Mouse (Mus musculus): Measurements from ENCODE around the gene Maml3. TPM values are rescaled to one million over a fixed set of nuclear protein-coding genes. Genes with fewer than 3 reads are reported as not detected.

Gene Maml3
- total RNA-seq, 1 experiment: 1.2 TPM

GRCm38 (mm10) chr3:52017439-52018102 is 87.3 kb downstream of the Maml3 start:
- no peak overlapping the region for H3K9ac ChIP-seq (ENCODE audit: insufficient read depth, low read depth, low read length, poor library complexity, severe bottlenecking)
- no peak overlapping the region for H3K4me3 ChIP-seq (ENCODE audit: insufficient read depth in 1 of 2, low read depth in 1 of 2, low read length in 2 of 2, poor library complexity in 1 of 2, severe bottlenecking in 1 of 2)
- no peak overlapping the region for H3K27ac ChIP-seq (ENCODE audit: insufficient read depth, low read depth, low read length, poor library complexity, severe bottlenecking)
- in situ Hi-C loops (cut with MboI; ENCODE audit: low sequenced_read_pairs in 2 of 2, unreplicated experiment in 2 of 2): no loop called here
- no peaks in the 10 kb centered on the region for H3K9me3 ChIP-seq (ENCODE audit: control insufficient read depth, insufficient read depth, low read depth, low read length)
- H3K36me3 ChIP-seq (ENCODE audit: control insufficient read depth, insufficient read depth, low read length, poor library complexity, severe bottlenecking): no peaks in the 10 kb centered on the region
- TF ChIP-seq MAFK (IDR thresholded peaks at IDR 0.05; ENCODE audit: insufficient read depth, low read depth, low read length) (no peak), HCFC1 (IDR thresholded peaks at IDR 0.05; ENCODE audit: borderline replicate concordance, insufficient read depth, low read length) (no peak), ZNF384 (IDR thresholded peaks at IDR 0.05; ENCODE audit: low read depth, low read length) (no peak), ZC3H11A (IDR thresholded peaks at IDR 0.05; ENCODE audit: borderline replicate concordance, low read depth, low read length) (no peak), CHD2 (IDR thresholded peaks at IDR 0.05; ENCODE audit: low read depth, low read length) (no peak)
- H3K4me1 ChIP-seq (ENCODE audit: control insufficient read depth in 2 of 2, insufficient read depth in 2 of 2, low read length in 2 of 2, poor library complexity in 1 of 2): 0 out of 4 replicates have a peak, but pooled peaks cover 0 to 3% of the 10 kb centered on the region in 2 experiments
- no peak for DNase-seq (ENCODE audit: low read depth, low spot score)

GRCm38 (mm10) chr3:52016178-52016577 is 88.7 kb downstream of the Maml3 start:
- DNase-seq (ENCODE audit: low read depth, low spot score): no peak
- Histone ChIP-seq H3K4me3 (ENCODE audit: insufficient read depth in 1 of 2, low read depth in 1 of 2, low read length in 2 of 2, poor library complexity in 1 of 2, severe bottlenecking in 1 of 2) (no peak overlapping the region), H3K36me3 (ENCODE audit: control insufficient read depth, insufficient read depth, low read length, poor library complexity, severe bottlenecking) (no peaks in the 10 kb centered on the region), H3K9ac (ENCODE audit: insufficient read depth, low read depth, low read length, poor library complexity, severe bottlenecking) (no peak overlapping the region), H3K9me3 (ENCODE audit: control insufficient read depth, insufficient read depth, low read depth, low read length) (no peaks in the 10 kb centered on the region), H3K27ac (ENCODE audit: insufficient read depth, low read depth, low read length, poor library complexity, severe bottlenecking) (no peak overlapping the region), H3K4me1 (ENCODE audit: control insufficient read depth in 2 of 2, insufficient read depth in 2 of 2, low read length in 2 of 2, poor library complexity in 1 of 2) (no peaks in the 10 kb centered on the region)
- no peak for TF ChIP-seq ZC3H11A (IDR thresholded peaks at IDR 0.05; ENCODE audit: borderline replicate concordance, low read depth, low read length)
- TF ChIP-seq HCFC1 (IDR thresholded peaks at IDR 0.05; ENCODE audit: borderline replicate concordance, insufficient read depth, low read length): no peak
- no peak for TF ChIP-seq ZNF384 (IDR thresholded peaks at IDR 0.05; ENCODE audit: low read depth, low read length)
- TF ChIP-seq MAFK (IDR thresholded peaks at IDR 0.05; ENCODE audit: insufficient read depth, low read depth, low read length): no peak
- in situ Hi-C loops (cut with MboI; ENCODE audit: low sequenced_read_pairs in 2 of 2, unreplicated experiment in 2 of 2): no loop called here

GRCm38 (mm10) chr3:52015556-52015955 is 89.3 kb downstream of the Maml3 start:
- no peak for TF ChIP-seq CHD2 (IDR thresholded peaks at IDR 0.05; ENCODE audit: low read depth, low read length)
- no peak for TF ChIP-seq MAFK (IDR thresholded peaks at IDR 0.05; ENCODE audit: insufficient read depth, low read depth, low read length)
- no peak for TF ChIP-seq ZNF384 (IDR thresholded peaks at IDR 0.05; ENCODE audit: low read depth, low read length)
- no peak for TF ChIP-seq ZC3H11A (IDR thresholded peaks at IDR 0.05; ENCODE audit: borderline replicate concordance, low read depth, low read length)
- TF ChIP-seq HCFC1 (IDR thresholded peaks at IDR 0.05; ENCODE audit: borderline replicate concordance, insufficient read depth, low read length): no peak
- no peak for DNase-seq (ENCODE audit: low read depth, low spot score)
- in situ Hi-C loops (cut with MboI; ENCODE audit: low sequenced_read_pairs in 2 of 2, unreplicated experiment in 2 of 2): no loop called here
- Histone ChIP-seq H3K27ac (ENCODE audit: insufficient read depth, low read depth, low read length, poor library complexity, severe bottlenecking) (no peak overlapping the region), H3K36me3 (ENCODE audit: control insufficient read depth, insufficient read depth, low read length, poor library complexity, severe bottlenecking) (no peaks in the 10 kb centered on the region), H3K4me3 (ENCODE audit: insufficient read depth in 1 of 2, low read depth in 1 of 2, low read length in 2 of 2, poor library complexity in 1 of 2, severe bottlenecking in 1 of 2) (no peak overlapping the region), H3K9ac (ENCODE audit: insufficient read depth, low read depth, low read length, poor library complexity, severe bottlenecking) (no peak overlapping the region), H3K9me3 (ENCODE audit: control insufficient read depth, insufficient read depth, low read depth, low read length) (no peaks in the 10 kb centered on the region), H3K4me1 (ENCODE audit: control insufficient read depth in 2 of 2, insufficient read depth in 2 of 2, low read length in 2 of 2, poor library complexity in 1 of 2) (no peaks in the 10 kb centered on the region)

GRCm38 (mm10) chr3:52011032-52011710 is 93.7 kb downstream of the Maml3 start:
- in situ Hi-C loops (cut with MboI; ENCODE audit: low sequenced_read_pairs in 2 of 2, unreplicated experiment in 2 of 2): no loop called here
- no peak for TF ChIP-seq ZNF384 (IDR thresholded peaks at IDR 0.05; ENCODE audit: low read depth, low read length)
- no peak for TF ChIP-seq ZC3H11A (IDR thresholded peaks at IDR 0.05; ENCODE audit: borderline replicate concordance, low read depth, low read length)
- no peak for TF ChIP-seq HCFC1 (IDR thresholded peaks at IDR 0.05; ENCODE audit: borderline replicate concordance, insufficient read depth, low read length)
- TF ChIP-seq CHD2 (IDR thresholded peaks at IDR 0.05; ENCODE audit: low read depth, low read length): no peak
- no peak for TF ChIP-seq MAFK (IDR thresholded peaks at IDR 0.05; ENCODE audit: insufficient read depth, low read depth, low read length)
- H3K9me3 ChIP-seq (ENCODE audit: control insufficient read depth, insufficient read depth, low read depth, low read length): no peaks in the 10 kb centered on the region
- H3K4me1 ChIP-seq (ENCODE audit: control insufficient read depth in 2 of 2, insufficient read depth in 2 of 2, low read length in 2 of 2, poor library complexity in 1 of 2): peaks cover 0 to 2% of the 10 kb centered on the region in 2 experiments; a peak in 1 of 4 replicates
- no peak overlapping the region for H3K27ac ChIP-seq (ENCODE audit: insufficient read depth, low read depth, low read length, poor library complexity, severe bottlenecking)
- H3K36me3 ChIP-seq (ENCODE audit: control insufficient read depth, insufficient read depth, low read length, poor library complexity, severe bottlenecking): no peaks in the 10 kb centered on the region
- DNase-seq (ENCODE audit: low read depth, low spot score): no peak
- no peak overlapping the region for H3K4me3 ChIP-seq (ENCODE audit: insufficient read depth in 1 of 2, low read depth in 1 of 2, low read length in 2 of 2, poor library complexity in 1 of 2, severe bottlenecking in 1 of 2)
- no peak overlapping the region for H3K9ac ChIP-seq (ENCODE audit: insufficient read depth, low read depth, low read length, poor library complexity, severe bottlenecking)

Data from ES-E14 (cell line).